Mouse (Mus musculus) NIH3T3 (cell line): ENCODE data around the gene Zdhhc16.
A peak's percentile ranks its signal among the peaks of the same experiment; 100 is the strongest.
"Not testable (repeated sequence)": the region's sequence is repeated elsewhere in the genome, so short reads cannot be mapped to it uniquely, and the experiment has no call there.

Experiments
- DNase-seq: peaks from one replicate; pipeline ENCODE4 v3.0.0-alpha.2; 2012; ENCODE audit warnings: low read depth

Zdhhc16 gene

DNA sequence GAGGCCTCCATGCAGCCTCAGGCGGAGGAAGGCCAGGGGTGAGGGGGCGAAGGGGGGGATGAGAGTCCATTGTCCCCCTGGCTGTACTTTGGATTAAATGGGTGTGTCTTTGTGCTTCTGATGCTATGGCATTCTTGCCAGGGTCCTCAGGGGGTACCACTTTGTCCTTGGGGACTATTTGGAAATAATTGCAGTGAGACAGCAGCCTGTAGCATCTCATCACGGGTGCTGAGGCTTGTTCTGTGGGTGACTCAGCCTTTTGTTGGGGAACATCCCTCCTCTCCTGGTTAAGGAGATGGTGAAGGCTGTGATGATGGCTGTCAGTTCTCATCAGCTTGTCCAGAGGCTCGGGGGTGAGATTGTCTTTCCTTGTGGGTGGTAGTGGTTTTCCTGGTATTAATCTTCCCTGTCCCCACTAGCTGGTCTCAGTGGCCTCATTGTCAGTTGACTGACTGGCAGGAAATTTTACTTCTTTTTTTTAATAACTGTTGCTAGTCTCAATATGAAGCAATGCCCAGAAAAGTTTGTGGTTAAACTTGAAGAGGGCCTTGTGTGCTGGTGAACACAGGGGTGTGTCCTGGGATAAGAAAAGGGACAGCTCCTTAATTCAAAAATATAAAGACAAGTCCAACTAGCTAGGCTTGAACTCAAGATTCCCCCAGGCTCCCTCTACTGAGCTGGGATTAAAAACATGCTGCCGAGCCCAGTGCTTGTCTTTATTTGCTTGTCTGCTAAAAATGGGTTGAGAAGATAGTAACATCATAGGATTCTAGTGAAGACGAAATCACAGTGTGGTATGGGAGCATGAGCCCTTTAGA is 19.3 kb upstream of the Zdhhc16 start:
- peak; percentile 39 for DNase-seq

DNA sequence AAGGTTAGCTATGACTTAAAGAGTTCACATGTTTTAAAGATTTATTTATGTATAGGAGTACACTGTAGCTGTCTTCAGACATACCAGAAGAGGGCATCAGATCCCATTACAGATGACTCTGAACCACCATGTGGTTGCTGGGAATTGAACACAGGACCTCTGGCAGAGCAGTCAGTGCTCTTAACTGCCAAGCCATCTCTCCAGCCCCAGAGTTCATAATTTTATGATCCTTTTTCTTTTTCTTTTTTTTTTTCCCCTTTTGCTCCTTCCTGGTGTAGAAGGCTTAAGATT is 18.7 kb upstream of the Zdhhc16 start:
- not testable (repeated sequence) for DNase-seq

- no peak for DNase-seq
These were observed 18.0 kb upstream of the Zdhhc16 start for GRCm38 (mm10) chr19:41915294-41915693.

DNA sequence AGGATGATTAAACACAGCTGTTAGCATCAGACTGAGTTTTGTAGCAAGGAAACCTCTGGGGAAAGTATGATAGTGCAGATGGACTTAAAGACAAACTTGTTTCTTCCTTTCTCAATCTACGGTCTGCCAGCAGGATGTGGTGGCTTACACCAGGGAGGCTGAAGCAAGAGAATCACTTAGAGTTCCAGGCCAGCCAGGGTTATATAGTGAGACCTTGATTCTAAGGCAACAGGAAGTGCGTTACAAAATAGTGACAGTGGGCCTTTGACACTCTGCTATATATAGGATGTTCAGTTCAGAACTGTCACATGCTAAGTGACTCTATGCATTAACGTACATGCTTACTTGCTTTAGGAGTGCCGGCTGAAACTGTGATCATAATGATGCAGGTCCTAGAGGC is 16.4 kb upstream of the Zdhhc16 start:
- DNase-seq: no peak

DNA sequence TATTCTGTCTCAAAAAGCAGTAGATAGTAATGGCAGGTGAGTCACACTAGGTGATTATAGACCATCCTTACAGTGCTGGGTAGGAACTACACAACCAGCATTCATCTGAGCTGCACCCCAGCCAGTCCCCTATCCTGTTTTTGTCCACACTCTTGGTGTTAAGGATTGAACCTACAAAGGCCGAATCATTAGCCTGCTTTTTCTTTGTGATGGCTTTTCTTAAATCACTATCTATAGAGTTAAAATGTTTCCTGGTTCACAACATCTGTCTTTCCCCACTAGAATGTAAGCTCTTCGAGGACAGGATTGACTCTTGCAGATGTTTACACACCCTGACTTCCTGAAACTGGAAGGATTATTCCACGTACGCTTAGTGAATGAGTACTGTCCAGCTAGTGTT is 13.8 kb upstream of the Zdhhc16 start:
- DNase-seq: no peak

- no peak for DNase-seq
These were observed 12.7 kb upstream of the Zdhhc16 start for GRCm38 (mm10) chr19:41920412-41921067.

GRCm38 (mm10) chr19:41932686-41933085 is 594 bp upstream of the Zdhhc16 start:
- DNase-seq: no peak

GRCm38 (mm10) chr19:41934124-41934523 is 844 bp downstream of the Zdhhc16 start:
- no peak for DNase-seq

- peak; percentile 54 for DNase-seq
These were observed 2.6 kb downstream of the Zdhhc16 start for GRCm38 (mm10) chr19:41935921-41936320.

- no peak for DNase-seq
These were observed 5.3 kb downstream of the Zdhhc16 start for GRCm38 (mm10) chr19:41938539-41938938.

DNA sequence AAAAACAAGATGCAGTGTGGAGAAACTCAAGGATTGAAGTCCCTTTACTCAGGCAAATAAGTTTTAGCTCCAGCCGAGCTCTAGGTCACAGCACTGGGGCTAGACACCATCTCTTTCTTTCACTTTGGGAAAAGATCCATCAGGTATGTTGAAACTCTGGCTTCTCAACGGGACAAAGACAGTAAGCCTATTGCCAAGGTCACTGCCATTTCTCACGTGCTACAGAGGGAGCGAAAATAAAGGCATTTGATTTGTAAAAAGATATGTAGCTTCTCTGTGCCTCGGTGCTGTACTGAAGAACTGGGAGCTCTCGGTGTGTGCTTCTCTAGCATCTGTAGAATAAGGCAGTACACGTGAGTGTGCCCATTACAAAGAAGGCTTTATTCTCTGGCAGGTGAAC is 10.6 kb downstream of the Zdhhc16 start:
- no peak for DNase-seq

- DNase-seq: peak; percentile 60
These were observed 19.0 kb downstream of the Zdhhc16 start for GRCm38 (mm10) chr19:41952287-41952686.

DNA sequence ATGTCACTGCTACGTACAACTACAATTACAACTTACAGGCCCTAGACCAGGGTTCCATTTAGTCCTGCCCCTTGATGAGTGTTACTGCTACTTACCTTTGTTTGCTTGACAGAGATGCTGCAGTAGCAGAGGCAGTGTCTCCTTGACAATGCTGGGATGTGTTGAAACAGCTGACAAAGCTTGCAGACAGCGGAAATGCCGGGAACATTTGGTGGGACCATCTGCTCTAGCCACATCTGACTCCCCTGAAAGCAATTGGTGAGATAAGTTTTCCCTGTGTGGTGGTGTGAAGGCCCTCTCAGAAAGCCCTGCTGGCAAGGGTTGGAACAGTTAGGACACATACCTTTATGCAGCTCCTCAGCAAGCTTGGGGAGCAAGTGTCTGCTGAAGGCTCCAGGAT is 20.3 kb downstream of the Zdhhc16 start:
- DNase-seq: no peak

GRCm38 (mm10) chr19:41969618-41970017 is 36.3 kb downstream of the Zdhhc16 start:
- DNase-seq: no peak

DNA sequence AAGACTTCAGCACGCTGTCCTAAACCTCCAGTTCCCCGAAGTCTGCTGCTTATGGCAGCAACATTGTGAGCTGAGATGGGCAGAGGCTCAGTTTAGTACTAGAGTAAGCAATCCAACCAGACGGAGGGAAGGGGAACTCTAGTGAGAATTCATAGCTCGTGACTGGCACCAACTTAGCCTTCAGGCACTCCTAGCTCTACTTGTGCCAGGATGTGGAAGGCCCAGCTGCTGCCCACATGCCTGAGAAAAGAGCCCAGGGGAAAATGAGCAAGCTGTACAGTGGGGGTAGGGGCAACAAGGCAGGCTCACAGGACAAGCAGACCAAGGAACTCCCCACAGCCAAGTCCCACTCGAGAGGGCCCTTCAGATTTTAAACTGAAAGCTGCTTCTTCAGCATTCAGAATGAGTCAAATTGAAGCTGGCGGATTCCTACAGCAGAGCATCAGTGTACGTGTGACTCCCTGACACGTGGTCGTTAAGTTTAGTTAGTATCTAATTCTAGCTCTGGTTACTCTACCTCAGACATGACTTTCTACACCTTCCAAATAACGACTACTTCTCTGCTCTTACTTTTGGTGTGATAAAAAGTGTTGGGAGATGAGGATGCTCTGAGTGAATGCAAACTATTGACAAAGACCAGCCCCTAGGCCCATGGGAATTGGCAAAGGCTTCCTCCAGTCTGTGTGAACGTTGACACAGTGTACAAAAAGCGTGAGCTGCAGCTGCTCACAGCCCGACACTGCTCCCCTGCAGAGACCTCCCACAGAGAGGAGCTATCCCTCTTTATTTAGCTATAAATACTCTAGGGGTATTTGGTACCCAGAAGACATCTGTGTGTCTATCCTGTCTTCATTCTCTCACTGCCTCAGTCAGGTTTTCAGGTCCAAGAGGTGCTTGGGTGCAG is 40.9 kb downstream of the Zdhhc16 start:
- no peak for DNase-seq

- DNase-seq: peak; percentile 69
These were observed 47.1 kb downstream of the Zdhhc16 start for GRCm38 (mm10) chr19:41980422-41980818.

GRCm38 (mm10) chr19:41980819-41981594 is 47.7 kb downstream of the Zdhhc16 start, which contains the start of gene Mms19:
Gene Mms19 (minus strand): TSS chr19:41981157.
- peak; percentile 100 for DNase-seq

- no peak for DNase-seq
These were observed 48.3 kb downstream of the Zdhhc16 start, which contains the start of gene Ubtd1 for GRCm38 (mm10) chr19:41981595-41981927. Gene Ubtd1 (plus strand): TSS chr19:41981763.

GRCm38 (mm10) chr19:41981931-41982790 is 48.9 kb downstream of the Zdhhc16 start:
- peak; percentile 61 for DNase-seq

GRCm38 (mm10) chr19:41982791-41983150 is 49.5 kb downstream of the Zdhhc16 start:
- DNase-seq: peak; percentile 53

- no peak for DNase-seq
These were observed 52.7 kb downstream of the Zdhhc16 start for GRCm38 (mm10) chr19:41985994-41986393.
